13 mouse cellular contexts compared by ENCODE assay signal in genomic region chr9:24942943-24943342, GRCm38 (mm10).
"Had no signal": no experiment of that assay in that cellular context is flagged by ENCODE, and none has a peak within 500 bp of the region (broad histone marks: within the 10 kb centered on the region; RNA-seq: fewer than 3 reads in every experiment).

No protein-coding gene starts in this region.

- H3K9me3 ChIP-seq: liver, embryonic 13.5 days; midbrain, embryonic 12.5 days; midbrain, embryonic 15.5 days; neural tube, embryonic 13.5 days had no signal

- H3K9ac ChIP-seq: liver, embryonic 13.5 days; lung, embryonic 14.5 days; midbrain, embryonic 12.5 days; midbrain, embryonic 15.5 days; neural tube, embryonic 13.5 days had no signal

- H3K27ac ChIP-seq: left cerebral cortex, adult 2 months; liver, embryonic 13.5 days; macrophage; midbrain, embryonic 12.5 days; midbrain, embryonic 15.5 days; neural tube, embryonic 13.5 days had no signal

- ATAC-seq: midbrain, embryonic 15.5 days had no signal

- H3K4me2 ChIP-seq: liver, embryonic 13.5 days; lung, embryonic 14.5 days; midbrain, embryonic 12.5 days; midbrain, embryonic 15.5 days; neural tube, embryonic 13.5 days had no signal

- H3K36me3 ChIP-seq: liver, embryonic 13.5 days; midbrain, embryonic 12.5 days; midbrain, embryonic 15.5 days; neural tube, embryonic 13.5 days had no signal

- H3K27me3 ChIP-seq: liver, embryonic 13.5 days; midbrain, embryonic 12.5 days; midbrain, embryonic 15.5 days; neural tube, embryonic 13.5 days had no signal

- DNase-seq: kidney, postnatal 10 days; kidney, postnatal 36 days; layer of hippocampus, postnatal 36 days; liver, embryonic 13.5 days; lung, embryonic 14.5 days; retina, postnatal 1 day; thymus, adult 18-20 months; thymus, postnatal 36 days had no signal

- H3K4me1 ChIP-seq: liver, embryonic 13.5 days; midbrain, embryonic 15.5 days had no signal

- H3K4me3 ChIP-seq: left cerebral cortex, adult 2 months; liver, embryonic 13.5 days; midbrain, embryonic 12.5 days; midbrain, embryonic 15.5 days; neural tube, embryonic 13.5 days had no signal
